Mouse (Mus musculus): ENCODE measurements around the gene Itih3.
A peak's percentile ranks its signal among the peaks of the same experiment; 100 is the strongest.

Itih3 gene

DNA sequence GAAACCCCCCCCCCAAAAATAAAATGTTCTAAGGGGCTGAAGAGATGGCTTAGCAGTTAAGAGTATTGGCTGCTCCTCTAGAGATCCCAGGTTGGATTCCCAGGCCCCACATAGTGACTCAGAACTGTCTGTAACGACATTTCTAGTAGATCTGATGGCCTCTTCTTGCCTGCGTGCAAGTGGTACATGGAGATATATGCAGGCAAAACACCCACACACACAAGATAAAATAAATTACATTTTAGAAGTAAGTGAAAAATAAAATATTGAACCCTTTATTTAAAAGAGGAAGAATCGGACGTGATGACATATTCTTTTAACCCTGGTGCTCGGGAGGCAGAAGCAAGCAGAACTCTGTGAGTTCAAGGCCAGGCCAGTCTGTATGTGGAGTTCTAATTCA lies 20.9 kb downstream of the Itih3 start:
- DNase-seq (ENCODE audit: low read depth, low spot score): no peak

DNA sequence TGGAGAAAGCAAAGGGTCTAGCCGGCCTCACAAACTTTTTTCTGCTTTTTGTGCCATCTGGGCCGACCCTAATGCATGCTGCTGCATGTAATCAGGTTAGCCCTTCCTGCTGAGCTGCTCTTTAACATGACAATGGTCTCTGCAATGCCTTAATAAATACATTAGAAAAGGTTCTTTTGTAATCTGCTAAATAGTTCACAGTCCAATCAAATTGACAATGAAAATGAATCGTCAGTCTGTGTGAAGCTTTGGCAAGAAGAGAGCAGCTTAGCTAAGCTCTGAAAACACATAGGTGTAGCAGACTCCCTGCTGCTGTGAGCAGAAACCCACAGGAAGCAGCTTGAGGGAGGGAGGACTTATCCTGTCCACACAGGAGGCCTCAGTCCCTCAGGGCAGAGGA lies 23.6 kb downstream of the Itih3 start:
- peak; percentile 29 for DNase-seq (ENCODE audit: low read depth, low spot score)

DNA sequence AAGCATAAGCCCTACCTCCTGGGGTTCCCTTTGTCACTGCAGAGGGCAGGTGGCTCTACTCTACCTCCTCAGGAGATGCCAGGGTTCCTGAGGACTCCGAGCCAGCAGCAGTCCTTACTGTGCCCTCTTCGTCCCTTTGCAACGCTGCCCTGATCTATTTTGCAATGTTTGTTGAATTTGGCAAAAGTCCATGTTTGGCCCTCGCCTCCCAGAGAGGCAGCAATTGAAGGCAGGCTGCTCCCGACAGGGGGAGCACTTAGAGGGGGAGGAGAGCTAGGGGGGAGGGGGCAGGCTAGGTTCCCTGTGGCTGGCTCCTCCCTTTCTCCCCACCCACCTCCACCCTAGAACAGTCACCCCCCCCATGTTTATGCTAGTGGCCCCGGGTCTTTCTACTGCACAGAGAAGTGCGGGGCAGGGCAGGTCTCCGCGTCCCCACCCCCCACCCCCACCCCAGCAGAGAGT lies 35.3 kb downstream of the Itih3 start:
- DNase-seq (ENCODE audit: low read depth, low spot score): no peak

DNA sequence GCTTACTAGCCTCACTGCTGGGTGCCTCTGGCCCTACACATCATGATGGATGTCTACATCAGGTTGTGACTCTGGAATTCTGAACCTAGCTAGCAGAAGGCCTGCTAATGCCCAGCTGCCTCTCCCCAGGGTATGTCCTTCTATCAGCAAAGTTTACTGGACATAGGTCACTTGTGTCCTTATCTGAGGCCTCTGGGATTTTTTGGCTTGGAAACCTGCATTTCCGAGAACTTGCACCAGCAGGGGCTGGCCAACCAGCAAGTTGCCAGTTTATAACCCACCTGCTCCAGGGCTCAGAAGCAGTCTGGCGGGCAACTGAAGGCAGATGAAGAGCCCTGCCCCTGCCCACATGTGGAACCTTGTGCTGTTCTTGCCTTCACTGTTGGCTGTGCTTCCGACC lies 37.4 kb downstream of the Itih3 start, which contains the start of gene Itih4:
TSS of gene Itih4 (plus strand) at position 273 of the 400 bp plus-strand sequence.
- no peak for DNase-seq (ENCODE audit: low read depth, low spot score)

DNA sequence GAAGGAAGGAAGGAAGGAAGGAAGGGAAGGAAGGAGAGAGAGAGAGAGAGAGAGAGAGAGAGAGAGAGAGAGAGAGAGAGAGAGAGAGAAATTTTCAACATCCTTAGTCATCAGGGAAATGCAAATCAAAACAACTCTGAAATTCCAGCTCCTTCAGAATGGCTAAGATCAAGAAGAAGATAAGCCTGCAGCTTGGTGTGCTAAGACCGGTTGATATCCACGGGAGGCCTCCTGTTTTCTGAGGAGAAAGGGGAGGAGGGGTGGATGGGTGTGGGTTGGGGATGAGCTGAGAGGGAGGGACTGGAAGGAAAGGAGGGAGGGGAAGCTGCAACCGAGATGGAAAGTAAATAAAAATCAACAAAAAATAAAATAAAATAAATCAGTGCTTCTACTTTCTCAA lies 38.3 kb downstream of the Itih3 start:
- no peak for DNase-seq (ENCODE audit: low read depth, low spot score)

DNA sequence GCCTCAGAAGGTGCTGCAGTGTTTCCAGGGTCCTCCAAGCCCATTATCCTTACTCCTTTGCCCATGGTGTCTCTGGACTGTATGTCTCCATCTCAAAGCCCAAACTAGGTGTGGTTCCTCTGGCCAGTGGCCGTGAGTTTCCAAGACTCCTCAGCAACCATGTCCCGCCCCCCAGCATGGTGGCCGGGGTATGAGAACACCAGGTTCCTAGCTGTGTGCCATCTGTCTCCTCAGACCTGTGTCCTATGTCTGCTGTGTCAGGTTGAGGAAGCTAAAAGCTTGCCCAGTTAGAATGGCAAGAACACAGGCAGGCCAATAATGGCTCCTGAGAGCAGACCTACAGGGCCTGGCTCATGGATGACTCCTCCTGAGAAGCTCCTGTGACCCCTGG lies 41.8 kb downstream of the Itih3 start:
- no peak for DNase-seq (ENCODE audit: low read depth, low spot score)

DNA sequence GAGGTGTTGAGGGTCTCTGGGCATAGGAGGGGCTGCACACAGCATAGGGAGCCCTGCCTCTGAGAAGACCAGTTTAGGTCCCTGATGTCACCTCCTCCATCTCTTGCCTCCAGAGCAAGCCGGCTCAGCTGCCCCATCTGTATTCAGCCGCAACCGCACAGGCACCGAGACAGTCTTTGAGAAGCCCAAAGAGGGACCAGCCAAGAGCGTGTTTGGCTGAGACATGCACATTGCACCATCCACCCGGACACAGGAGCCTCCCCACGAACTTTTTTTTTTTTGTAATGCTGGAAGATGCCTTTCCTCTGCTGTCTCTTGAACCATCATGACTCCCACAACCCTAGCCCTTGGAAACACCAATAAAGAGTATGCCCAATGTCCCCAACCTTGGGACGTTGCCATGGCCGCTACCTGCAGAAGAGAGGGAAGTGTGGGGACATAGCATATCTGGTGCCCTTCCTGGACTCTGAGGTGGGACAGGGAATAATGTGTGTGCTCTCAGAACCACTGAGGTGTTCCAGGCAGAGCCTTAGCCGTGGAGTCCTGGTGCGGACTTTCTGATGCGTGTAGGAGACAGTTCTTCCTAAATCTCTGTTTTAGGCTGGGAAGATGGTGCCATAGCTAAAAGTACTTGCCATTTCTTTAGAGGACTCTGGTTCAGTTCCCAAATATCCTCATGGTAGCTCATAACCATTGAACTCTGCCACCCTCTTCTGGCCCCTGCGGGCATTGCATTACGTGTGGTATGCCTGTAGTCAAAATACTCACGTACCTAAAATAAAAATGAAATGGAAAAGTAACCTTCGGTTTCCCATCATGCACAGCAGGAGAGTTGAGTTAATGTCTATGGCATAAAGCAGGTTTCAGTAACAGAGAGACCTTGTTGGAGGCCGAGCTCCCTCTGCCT lies 42.5 kb downstream of the Itih3 start:
- no peak for DNase-seq (ENCODE audit: low read depth, low spot score)

DNA sequence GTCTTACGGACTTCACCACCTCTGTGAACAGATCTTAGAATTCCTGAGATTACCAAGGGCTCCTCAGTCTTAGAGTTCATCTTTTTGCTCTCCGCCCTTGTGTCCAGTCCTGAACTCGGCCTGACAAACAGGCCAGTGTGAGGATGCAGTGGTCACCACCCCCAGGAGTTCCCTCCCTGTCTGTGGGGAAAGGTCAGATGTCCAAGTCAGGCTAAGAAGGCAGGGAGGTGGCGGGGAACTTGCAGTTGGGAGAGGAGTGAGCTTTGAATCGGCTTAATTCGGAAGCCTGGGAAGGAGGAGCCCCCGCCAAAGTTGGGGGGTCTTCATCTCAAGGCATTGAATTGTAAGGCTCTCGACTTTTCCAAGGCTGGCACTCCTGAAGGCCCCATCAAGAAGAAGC lies 43.3 kb downstream of the Itih3 start:
- DNase-seq (ENCODE audit: low read depth, low spot score): no peak

DNA sequence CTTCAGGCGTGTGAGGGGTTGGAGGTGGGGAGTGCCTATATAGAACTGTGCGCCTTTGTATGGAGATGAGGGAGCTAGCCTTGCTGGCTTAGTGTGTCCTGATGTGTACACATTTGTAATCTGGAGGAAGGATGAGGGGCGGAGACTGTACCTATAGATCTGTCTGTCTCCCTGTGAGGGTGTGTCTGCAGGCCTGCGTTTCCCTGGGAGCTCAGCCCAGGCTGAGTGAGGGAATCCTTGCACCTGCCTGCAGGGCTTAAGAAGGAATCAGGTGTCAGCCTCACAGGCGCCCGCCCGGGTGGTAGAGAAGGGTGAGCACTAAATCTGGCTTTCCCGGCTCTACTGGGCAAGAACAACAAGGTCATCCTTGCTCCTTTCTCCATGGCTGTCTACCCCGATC lies 43.8 kb downstream of the Itih3 start:
- DNase-seq (ENCODE audit: low read depth, low spot score): no peak

DNA sequence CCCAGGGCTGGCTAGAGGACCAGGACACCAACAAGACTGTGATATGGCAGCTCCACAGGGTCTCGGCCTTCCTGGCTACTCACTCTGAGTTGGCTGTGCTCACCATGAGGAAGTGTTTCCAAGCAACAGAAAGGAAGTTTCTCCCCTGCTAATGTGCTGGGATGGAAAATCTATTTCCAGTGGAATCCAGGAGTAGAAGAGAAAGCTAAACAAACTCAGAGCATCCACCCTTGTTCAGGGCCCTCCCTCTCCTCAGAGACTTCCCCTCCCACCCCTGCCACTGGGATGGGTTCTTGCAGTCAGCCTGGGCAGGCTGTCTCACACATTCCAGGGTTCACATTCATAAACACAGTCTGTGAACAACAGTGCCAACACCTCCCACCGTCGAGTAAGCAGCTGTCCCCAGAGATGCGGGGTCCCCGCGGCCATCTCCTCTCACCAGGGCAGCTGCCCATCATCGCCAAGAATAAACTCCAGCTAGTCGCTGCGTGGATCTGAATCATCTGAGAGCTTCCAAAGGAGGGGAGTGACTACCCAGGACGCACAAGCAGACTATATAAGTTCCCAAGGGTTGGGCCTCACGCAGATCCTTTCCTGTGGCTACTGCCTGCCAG lies 44.5 kb downstream of the Itih3 start, which contains the start of gene Mustn1:
TSS of gene Mustn1 (plus strand) at position 243 of the 614 bp plus-strand sequence.
- no peak for DNase-seq (ENCODE audit: low read depth, low spot score)

DNA sequence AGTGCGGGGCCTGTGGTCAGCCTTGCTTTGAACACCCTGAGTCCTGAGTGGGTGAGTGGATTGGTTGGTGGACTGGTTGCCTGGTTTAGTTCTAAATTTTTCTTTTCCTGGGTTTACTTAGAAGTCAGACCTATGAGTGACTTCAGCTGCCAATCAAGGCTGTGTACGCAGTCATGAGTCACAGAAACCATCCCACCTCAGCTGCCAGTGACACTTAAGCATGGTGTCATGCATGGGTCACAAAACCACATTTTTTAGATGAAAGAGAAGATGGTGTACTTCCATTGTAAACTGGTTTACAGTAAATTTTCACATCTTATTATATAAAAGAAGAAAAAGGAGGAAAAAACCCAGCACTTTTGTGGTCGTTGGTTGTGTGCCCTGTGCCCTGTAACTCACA lies 45.7 kb downstream of the Itih3 start:
- DNase-seq (ENCODE audit: low read depth, low spot score): no peak

DNA sequence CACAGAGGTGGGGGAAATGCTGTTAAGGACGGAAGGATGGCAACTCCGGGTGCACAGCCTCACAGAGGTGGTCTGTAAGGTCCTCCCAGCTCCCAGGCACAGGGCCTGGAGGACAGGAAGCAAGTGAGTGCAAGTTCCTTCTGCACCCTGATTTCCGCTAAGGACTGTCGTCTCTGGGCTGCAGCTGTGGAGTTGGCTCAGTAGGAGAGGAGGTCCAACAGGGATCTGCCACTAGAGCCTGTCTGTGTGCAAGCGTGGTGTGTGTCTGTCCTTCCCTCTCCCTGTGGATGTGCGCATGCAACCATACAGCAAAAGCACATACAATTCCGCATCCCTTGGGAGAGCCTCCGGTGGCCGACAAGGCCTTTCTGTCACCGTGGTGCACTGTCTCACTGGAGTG lies 47.1 kb downstream of the Itih3 start:
- DNase-seq (ENCODE audit: low read depth, low spot score): no peak

DNA sequence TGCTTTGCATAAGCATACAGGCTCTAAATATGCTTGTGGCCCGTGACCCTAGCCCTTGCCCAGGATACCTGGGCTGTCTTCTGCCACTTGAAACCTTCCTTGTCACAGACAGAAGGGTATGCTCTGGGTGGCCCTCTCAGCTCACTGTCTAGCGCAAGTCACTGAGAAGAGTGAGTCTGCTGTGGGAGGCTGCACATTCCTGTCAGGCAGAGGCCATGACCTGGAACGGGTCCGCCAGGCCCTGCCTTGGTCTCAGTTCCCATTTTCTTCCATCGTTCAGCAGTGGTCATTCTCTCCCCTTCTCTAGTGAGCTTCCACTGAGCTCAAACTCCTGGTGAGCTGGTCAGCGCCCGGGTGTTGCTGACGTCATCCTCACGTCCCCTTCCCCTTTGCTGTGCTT lies 47.6 kb downstream of the Itih3 start:
- DNase-seq (ENCODE audit: low read depth, low spot score): no peak

DNA sequence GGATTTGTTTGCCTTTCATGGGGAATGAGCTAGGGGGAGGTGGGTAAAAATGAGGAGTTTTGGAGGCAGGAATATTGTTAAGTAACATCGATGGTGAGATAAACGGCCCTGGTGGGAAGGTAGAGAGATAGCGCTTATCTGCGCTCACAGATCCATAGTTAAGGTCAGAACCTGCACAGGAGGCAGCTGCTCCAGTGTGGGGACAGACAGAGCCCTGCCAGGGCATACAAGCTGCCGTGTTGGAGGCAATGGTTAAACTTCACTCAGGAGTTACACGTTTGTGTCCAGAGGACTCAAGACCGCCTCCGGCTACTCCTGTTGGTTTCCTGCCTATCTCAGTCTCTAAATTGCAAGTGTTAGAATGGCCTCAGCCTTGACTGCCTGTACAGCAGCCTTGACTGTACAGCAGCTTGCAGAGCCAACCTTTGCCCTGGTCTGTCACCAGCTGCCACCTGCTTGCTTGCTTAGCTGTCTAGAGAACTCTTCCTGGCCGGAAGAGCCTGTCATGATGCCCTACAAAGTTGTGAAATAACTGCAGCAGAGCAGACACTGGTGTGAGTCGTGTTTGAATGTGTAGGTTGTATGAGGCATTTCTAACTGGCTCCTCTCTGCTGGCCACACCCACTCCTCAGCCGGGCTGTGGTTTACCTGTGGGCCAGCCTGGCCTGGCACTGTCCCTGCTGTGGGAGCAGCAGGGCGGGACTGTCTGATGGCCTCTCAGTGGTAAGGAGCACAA lies 48.3 kb downstream of the Itih3 start:
- DNase-seq (ENCODE audit: low read depth, low spot score): no peak

DNA sequence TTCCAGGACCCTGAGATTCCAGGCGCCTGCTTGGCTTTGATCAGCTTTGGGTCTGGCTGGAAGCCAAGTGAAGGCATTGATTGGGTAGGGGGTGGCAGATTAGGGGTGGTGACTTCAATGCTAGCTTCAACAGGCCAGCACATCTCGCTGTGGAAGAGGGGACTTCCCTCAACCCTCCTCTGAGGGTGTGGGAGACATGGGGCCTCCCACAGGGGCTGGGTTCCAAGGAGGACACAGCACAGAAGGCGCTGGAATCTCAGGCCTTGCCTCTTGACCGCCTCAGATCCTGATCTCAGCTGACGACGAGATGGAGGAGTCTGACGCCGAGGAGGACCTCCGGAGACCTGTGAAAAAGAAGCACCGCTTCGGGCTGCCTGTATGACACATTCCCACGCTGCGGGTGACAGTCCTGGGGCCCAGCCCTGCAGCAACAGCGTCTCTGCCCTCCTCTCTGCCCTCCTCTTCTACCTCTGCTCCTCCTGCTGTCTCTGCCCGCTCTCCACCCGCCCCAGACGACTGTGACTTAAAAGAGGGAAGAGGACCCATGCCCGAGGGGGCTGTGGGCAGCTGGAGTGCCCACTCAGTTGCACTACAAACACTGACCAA lies 49.4 kb downstream of the Itih3 start:
- no peak for DNase-seq (ENCODE audit: low read depth, low spot score)

DNA sequence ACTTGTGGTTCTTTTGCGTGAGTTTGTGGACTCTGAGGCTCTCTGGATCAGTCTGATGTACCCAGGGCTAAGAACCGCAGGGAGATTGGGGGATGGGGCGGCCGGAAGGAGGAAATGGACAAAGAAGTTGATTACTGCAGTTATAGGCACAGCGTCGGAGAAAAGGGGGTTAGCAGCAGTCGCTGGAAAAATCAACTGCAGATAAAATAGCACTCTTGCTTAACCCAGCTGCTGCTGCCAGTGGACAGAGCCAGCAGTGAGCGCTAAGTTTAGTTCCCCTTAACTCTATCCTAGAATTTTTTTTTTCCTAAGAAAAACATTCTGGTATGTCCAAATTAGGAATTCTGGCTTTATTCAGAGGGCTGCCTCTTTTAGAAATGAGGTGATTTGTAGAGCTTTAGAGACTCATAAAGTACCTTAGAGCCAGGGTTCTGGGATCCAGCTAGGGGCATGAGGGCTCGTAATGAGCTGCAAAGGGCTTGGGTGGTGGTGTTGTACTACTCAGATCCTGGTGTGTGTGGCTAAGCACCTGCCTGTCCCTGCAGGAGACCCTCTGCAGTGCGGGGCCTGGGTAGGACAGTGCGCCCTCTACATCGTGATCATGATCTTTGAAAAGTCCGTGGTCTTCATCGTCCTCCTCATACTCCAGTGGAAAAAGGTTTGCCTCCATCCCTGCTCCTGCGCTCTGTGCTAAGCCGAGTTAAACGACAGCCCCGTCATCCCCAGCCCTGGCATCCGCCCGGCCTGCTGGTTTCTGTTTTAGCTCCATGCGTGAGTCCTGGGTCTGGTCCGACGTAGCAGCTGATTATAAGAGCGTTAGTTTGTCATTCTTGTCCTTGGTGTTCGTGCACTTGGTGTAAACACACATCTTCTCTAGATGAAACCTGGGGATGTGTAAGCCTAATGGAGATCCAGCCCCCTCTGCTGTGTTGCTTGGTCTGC lies 53.1 kb downstream of the Itih3 start:
- DNase-seq (ENCODE audit: low read depth, low spot score): no peak

DNA sequence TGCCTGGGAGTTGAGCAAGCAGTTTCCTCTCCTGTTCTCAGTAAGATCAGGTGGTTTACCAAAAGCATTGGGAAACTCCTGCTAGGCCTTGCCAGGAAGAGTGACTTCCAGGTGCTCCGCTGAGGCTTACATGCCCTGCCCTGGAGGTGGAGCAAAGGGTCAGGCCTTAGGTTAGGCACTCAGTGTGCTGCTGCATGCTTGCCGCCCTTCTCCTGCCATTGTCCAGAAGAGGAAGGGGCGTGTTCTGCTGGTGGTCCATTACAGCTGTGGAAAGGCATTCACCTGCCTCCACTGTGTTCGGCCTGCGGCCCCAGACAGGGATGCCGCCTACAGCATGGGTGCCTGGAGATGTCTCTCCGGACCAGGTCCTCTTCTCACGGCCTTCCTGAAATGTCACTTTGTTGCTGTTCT lies 54.2 kb downstream of the Itih3 start:
- DNase-seq (ENCODE audit: low read depth, low spot score): no peak

DNA sequence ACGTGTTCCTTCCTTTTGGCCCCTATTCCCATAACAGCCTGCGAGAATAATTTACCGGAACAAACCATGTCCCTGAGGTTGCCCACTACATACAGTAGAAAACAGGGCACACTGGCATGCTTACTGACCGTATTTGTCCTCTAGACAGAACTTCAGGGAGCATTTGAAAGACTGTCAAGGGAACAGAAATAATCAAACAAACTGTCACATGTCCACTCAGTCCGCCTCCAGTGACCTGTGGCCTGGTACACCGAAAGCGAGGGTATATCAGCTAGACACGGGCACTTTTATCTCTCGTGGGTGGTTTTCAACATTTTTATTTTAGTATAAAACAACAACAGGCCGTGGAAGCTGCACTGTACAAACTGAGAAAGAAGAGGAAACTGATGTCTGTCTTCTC lies 54.7 kb downstream of the Itih3 start:
- DNase-seq (ENCODE audit: low read depth, low spot score): no peak

DNA sequence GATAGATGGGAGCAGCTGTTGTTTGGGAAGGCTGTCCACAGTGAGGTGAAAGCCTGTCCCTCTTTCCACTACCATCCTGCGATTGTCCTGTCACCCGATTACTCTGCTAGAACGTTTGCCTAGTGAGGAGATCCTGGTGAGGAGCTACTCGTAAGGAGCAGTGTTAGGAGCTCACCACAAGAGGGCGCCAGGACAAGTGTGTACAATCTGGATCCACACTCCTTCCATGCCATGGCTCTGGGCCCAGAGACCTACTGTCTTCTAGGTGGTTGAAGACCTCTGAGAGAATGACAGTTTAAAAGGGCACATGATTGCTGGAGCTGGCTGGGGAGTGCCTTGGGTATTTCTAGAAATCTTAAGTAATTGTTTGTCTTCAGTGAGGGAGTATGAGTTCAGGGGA lies 56.5 kb downstream of the Itih3 start:
- no peak for DNase-seq (ENCODE audit: low read depth, low spot score)

DNA sequence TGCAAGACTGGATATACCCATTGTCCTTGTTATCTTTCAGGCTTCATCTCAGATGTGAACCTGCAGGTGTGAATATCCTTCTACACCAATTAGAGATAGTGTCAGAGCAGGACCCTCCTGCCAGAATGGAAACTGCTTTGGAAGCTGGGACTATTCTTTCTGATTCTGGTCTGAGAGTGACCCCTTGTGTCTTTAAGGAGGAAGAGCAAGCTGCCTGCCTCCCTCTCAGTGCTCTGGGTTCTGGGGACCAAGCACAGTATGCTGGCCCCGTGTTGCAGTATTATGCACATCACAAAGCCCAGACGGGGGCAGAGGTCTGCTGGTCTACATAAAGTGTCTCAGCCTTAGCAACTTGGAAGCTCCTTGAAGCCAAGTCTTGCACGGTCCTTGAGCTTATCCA lies 58.2 kb downstream of the Itih3 start:
- no peak for DNase-seq (ENCODE audit: low read depth, low spot score)

DNA sequence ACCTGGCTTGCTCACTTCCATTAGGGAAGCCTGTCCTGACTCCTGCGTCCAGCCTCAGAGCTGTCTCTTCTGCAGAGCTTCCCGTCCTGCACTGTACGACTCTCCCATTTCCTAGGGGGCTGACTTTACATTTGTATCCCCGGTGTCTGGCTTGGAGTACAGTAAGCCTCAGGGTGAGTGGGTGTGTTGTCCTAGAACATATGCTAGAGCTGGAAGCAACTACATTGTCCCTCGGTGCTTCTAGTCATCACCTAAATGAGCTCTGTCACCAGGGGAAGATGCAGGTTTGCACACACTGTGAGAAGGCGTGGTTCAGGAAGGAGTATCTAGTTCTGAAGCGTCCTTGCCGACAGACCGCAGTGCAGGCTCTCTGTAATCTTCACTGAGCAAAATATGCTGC lies 61.2 kb downstream of the Itih3 start:
- no peak for DNase-seq (ENCODE audit: low read depth, low spot score)

All from WW6 (cell line).